Mouse (Mus musculus): ENCODE results near the gene Acp7. TPM values are rescaled to one million over a fixed set of nuclear protein-coding genes. Genes with fewer than 3 reads are reported as not detected.
"Not testable (repeated sequence)": the region's sequence is repeated elsewhere in the genome, so short reads cannot be mapped to it uniquely, and the experiment has no call there.

The Acp7 gene
- total RNA-seq (2014; rRNA removed): 1.3 and 2.6 TPM in 2 replicates
- polyA plus RNA-seq (2015; fragmentation: Nextera tagmentation; extraction: Ambion mirVana): 0.22 and 0.55 TPM in 2 replicates

- WGBS: 32% methylated on average over 10 of the region's 10 CpGs
- no peaks in the 10 kb centered on the region for H3K36me3 ChIP-seq (ENCODE audit: insufficient read depth, low read length)
- 0 out of 2 replicates have a peak, but pooled peaks cover 3% of the 10 kb centered on the region for H3K9me3 ChIP-seq (ENCODE audit: low read length)
- ATAC-seq (ENCODE audit: low FRiP score) (no peak), DNase-seq (ENCODE audit: low spot score) (no peak)
- H3K9ac ChIP-seq (replicated peaks; ENCODE audit: low read length, poor library complexity, severe bottlenecking): peak within 1 kb of the TSS; percentile 44; the same call in 1 of the 2 replicates
- H3K4me1 ChIP-seq (ENCODE audit: insufficient read depth, low read length): peaks cover 5% of the 10 kb centered on the region; the same call in 1 of the 2 replicates
- H3K27ac ChIP-seq (ENCODE audit: low read depth, low read length): no peak within 1 kb of the TSS
- H3K27me3 ChIP-seq (ENCODE audit: insufficient read depth, low read length): peaks cover 21% of the 10 kb centered on the region
- peak within 1 kb of the TSS; percentile 37 for H3K4me3 ChIP-seq (ENCODE audit: low read depth, low read length)
- peak within 1 kb of the TSS; percentile 65 for H3K4me2 ChIP-seq (ENCODE audit: low read depth, low read length, poor library complexity, severe bottlenecking)
- no peak for TF ChIP-seq CTCF (IDR thresholded peaks at IDR 0.05)
Measured at GRCm38 (mm10) chr7:28631073-28631472, at the start of gene Acp7. Gene Acp7, minus strand, starts transcription at chr7:28631332.

DNA sequence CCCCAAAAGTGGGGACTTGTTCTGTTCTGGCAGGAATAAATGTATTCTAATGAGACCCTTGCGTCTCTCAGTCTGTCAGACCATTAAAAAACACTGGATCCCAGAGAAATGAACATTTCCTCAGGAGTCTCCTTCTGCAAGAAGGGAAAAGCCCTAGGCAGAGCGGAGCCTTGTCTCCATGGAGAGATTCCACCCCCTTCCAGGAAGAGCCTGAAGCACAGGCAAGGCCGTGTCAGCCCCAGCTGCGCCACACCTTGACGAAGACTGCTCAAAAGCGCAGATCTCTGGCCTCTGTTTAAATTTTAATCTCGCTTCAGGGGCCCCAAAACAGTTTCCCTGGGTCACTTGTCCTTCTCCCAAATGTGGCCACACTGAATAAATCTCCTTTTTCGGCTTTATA is 46.5 kb upstream of the Acp7 start:
- Histone ChIP-seq H3K4me2 (ENCODE audit: low read depth, low read length, poor library complexity, severe bottlenecking) (no peak overlapping the region), H3K36me3 (ENCODE audit: insufficient read depth, low read length) (no peaks in the 10 kb centered on the region), H3K27ac (ENCODE audit: low read depth, low read length) (no peak overlapping the region), H3K9ac (replicated peaks; ENCODE audit: low read length, poor library complexity, severe bottlenecking) (no peak overlapping the region), H3K27me3 (ENCODE audit: insufficient read depth, low read length) (no peaks in the 10 kb centered on the region), H3K9me3 (ENCODE audit: low read length) (no peaks in the 10 kb centered on the region), H3K4me1 (ENCODE audit: insufficient read depth, low read length) (no peaks in the 10 kb centered on the region), H3K4me3 (ENCODE audit: low read depth, low read length) (no peak overlapping the region)
- no peak for TF ChIP-seq CTCF (IDR thresholded peaks at IDR 0.05)
- 88% methylated on average over 8 of the region's 8 CpGs for WGBS
- no peak for DNase-seq (ENCODE audit: low spot score)
- no peak for ATAC-seq (ENCODE audit: low FRiP score)

GRCm38 (mm10) chr7:28676811-28677541 is 45.8 kb upstream of the Acp7 start:
- H3K4me1 ChIP-seq (ENCODE audit: insufficient read depth, low read length): no peaks in the 10 kb centered on the region
- H3K4me3 ChIP-seq (ENCODE audit: low read depth, low read length): no peak overlapping the region
- TF ChIP-seq CTCF (IDR thresholded peaks at IDR 0.05): no peak
- no peak overlapping the region for H3K27ac ChIP-seq (ENCODE audit: low read depth, low read length)
- H3K9me3 ChIP-seq (ENCODE audit: low read length): no peaks in the 10 kb centered on the region
- WGBS: 87% methylated on average over 13 of the region's 13 CpGs
- H3K36me3 ChIP-seq (ENCODE audit: insufficient read depth, low read length): no peaks in the 10 kb centered on the region
- DNase-seq (ENCODE audit: low spot score) (no peak), ATAC-seq (ENCODE audit: low FRiP score) (no peak)
- no peak overlapping the region for H3K4me2 ChIP-seq (ENCODE audit: low read depth, low read length, poor library complexity, severe bottlenecking)
- no peak overlapping the region for H3K9ac ChIP-seq (replicated peaks; ENCODE audit: low read length, poor library complexity, severe bottlenecking)
- no peaks in the 10 kb centered on the region for H3K27me3 ChIP-seq (ENCODE audit: insufficient read depth, low read length)

DNA sequence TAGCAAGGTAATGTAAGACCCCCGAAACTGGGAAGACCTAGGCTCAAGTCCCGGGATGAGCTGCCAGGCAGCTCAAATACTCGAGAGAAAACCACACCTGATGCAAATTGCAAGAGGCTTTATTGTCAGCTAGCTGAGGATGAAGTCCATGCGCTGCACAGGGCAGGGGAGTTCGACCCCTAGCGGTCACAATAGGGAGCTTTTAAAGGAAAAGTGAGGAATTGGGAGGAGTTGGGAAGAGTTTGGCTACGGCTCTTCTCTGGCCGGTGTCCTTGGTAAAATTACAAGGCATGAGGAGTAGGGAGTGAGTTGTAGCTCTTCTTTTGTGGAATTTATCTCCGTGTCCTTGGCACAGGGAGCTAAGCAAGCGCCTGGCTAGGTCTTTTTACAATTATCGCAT is 44.6 kb upstream of the Acp7 start:
- H3K4me1 ChIP-seq (ENCODE audit: insufficient read depth, low read length): no peaks in the 10 kb centered on the region
- ATAC-seq (ENCODE audit: low FRiP score): no peak
- no peak overlapping the region for H3K9ac ChIP-seq (replicated peaks; ENCODE audit: low read length, poor library complexity, severe bottlenecking)
- 50% methylated on average over 11 of the region's 11 CpGs for WGBS
- no peaks in the 10 kb centered on the region for H3K36me3 ChIP-seq (ENCODE audit: insufficient read depth, low read length)
- no peaks in the 10 kb centered on the region for H3K27me3 ChIP-seq (ENCODE audit: insufficient read depth, low read length)
- H3K4me2 ChIP-seq (ENCODE audit: low read depth, low read length, poor library complexity, severe bottlenecking): no peak overlapping the region
- no peaks in the 10 kb centered on the region for H3K9me3 ChIP-seq (ENCODE audit: low read length)
- H3K27ac ChIP-seq (ENCODE audit: low read depth, low read length): no peak overlapping the region
- no peak for DNase-seq (ENCODE audit: low spot score)
- peak; percentile 62 for TF ChIP-seq CTCF (IDR thresholded peaks at IDR 0.05)
- H3K4me3 ChIP-seq (ENCODE audit: low read depth, low read length): no peak overlapping the region

GRCm38 (mm10) chr7:28674994-28675393 is 43.9 kb upstream of the Acp7 start:
- Histone ChIP-seq H3K36me3 (ENCODE audit: insufficient read depth, low read length) (no peaks in the 10 kb centered on the region), H3K4me2 (ENCODE audit: low read depth, low read length, poor library complexity, severe bottlenecking) (no peak overlapping the region), H3K27ac (ENCODE audit: low read depth, low read length) (no peak overlapping the region), H3K4me1 (ENCODE audit: insufficient read depth, low read length) (no peaks in the 10 kb centered on the region), H3K27me3 (ENCODE audit: insufficient read depth, low read length) (no peaks in the 10 kb centered on the region), H3K4me3 (ENCODE audit: low read depth, low read length) (no peak overlapping the region), H3K9ac (replicated peaks; ENCODE audit: low read length, poor library complexity, severe bottlenecking) (no peak overlapping the region), H3K9me3 (ENCODE audit: low read length) (no peaks in the 10 kb centered on the region)
- no peak for ATAC-seq (ENCODE audit: low FRiP score)
- whole genome bisulfite sequencing: 86% methylated on average over 9 of the region's 9 CpGs
- no peak for DNase-seq (ENCODE audit: low spot score)
- TF ChIP-seq CTCF (IDR thresholded peaks at IDR 0.05): no peak

DNA sequence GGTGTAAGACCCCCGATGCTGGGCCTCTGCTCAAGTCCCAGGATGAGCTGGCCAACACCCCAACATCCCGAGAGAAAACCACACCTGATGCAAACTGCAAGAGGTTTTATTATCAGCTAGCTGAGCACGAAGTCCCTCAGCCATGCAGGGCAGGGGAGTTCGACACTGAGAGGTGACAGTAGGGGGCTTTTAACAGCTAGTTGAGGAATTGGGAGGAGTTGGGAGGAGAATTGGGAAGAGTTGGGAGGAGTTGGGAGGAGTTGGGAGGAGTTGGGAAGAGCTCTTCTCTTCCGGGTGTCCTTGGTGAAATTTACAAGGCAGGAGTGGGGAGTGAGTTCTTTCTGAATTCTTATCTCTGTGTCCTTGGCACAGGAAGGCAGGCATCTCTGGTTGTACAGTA is 41.7 kb upstream of the Acp7 start:
- WGBS: 74% methylated on average over 5 of the region's 5 CpGs
- not testable (repeated sequence) for ATAC-seq (ENCODE audit: low FRiP score); H3K4me1 ChIP-seq (ENCODE audit: insufficient read depth, low read length); H3K4me3 ChIP-seq (ENCODE audit: low read depth, low read length); DNase-seq (ENCODE audit: low spot score); H3K27ac ChIP-seq (ENCODE audit: low read depth, low read length); H3K9me3 ChIP-seq (ENCODE audit: low read length); H3K9ac ChIP-seq (replicated peaks; ENCODE audit: low read length, poor library complexity, severe bottlenecking); H3K4me2 ChIP-seq (ENCODE audit: low read depth, low read length, poor library complexity, severe bottlenecking); H3K27me3 ChIP-seq (ENCODE audit: insufficient read depth, low read length); H3K36me3 ChIP-seq (ENCODE audit: insufficient read depth, low read length)

Measured in midbrain, postnatal 0 days (tissue).